Mouse (Mus musculus): Measurements from ENCODE around the gene Tas2r126.

Gene Tas2r126

GRCm38 (mm10) chr6:42476235-42476634 lies 41.9 kb downstream of the Tas2r126 start, which contains the start of gene Olfr457:
Olfr457 (minus strand) TSS chr6:42476335.
- in situ Hi-C loops (cut with MboI, MseI) = no loop called here

DNA sequence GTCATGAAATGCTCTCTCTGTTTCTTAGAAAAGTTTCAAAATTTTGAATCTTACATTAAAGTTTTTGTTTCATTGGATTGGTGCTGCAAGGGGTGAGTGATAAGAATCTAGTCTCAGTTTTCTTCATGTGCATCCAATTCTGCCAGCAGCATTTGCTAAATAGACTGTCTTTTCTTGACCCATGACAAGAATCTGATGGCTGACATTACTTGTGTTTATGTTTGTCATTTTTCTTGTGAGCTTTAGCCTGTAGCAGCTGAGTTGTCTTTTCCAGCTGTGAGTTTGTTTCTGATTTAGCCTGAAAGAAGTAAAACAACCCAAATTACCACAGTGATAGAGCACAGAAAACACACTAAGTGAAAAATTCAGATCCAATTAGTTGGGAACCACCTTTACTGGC lies 50.3 kb downstream of the Tas2r126 start:
- in situ Hi-C loops (cut with MboI, MseI) = no loop called here
